Mouse (Mus musculus) embryo, embryonic 11.5 days (tissue): ENCODE data around the gene Tspan15.

Experiments used
- DNase-seq: peaks from one replicate; pipeline ENCODE4 v3.0.0-alpha.2; 2012; ENCODE audit warnings: low read depth, low spot score

The Tspan15 gene

DNA sequence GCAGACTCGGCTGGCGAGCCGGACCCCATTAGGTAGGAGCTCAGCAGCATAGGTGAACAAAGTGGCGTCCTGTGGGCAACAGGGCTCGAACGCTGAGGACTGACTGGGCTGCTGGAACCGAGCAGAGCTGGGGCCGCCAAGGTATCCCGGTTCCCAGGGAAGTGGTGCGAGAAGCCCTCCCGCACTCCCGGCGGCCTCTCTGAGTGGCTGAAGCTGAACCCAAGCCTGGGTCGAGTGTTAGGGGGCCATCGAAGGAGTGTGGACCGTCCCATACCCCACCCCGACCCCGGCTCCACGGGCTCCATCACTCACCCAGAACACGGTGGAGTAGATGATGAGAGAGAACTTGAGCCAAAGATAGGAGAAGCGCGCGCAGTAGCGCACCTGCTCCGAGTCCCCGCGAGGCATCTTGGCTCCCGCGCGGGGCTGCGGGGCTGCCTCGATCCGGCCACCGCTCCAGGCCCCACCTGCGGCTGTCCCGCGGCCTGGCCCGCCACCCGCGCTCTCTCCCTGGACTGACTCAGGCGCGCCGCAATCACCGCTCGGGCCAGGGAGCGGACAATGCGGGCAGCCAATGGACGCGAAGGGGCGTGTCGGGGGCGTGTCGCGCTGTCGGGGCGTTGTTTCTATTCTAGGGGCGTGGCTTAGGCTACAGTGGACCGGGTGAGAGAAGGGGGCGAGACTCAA is at the start of gene Tspan15:
Gene Tspan15, minus strand, starts transcription at position 544 of the 687 bp plus-strand sequence.
- peak; percentile 89 for DNase-seq

- no peak for DNase-seq
Observed at GRCm38 (mm10) chr10:62279671-62280070, 48.6 kb upstream of the Tspan15 start.

DNA sequence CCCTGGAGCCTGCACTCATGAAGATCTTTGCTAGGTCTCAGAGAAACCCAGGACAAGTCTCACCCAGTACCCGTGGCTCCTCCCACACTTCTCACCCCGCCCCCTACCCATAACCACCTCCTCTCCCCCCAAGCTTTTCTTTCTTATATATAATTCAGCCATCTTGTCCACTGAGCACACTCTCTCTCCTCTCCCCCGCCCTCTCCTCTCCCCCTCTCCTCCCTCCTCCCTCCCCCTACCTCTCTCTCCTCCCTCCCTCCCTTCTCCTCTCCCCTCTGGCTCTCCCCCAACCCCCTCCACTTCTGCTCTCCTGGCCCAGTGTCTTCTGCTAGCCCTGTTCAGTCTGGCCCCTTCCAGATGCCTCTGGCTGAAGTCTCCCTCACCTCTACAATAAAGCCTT is 48.0 kb upstream of the Tspan15 start:
- DNase-seq, result no peak

GRCm38 (mm10) chr10:62277499-62278293 is 46.6 kb upstream of the Tspan15 start:
- DNase-seq, result no peak

GRCm38 (mm10) chr10:62275235-62275634 is 44.2 kb upstream of the Tspan15 start:
- peak; percentile 60 for DNase-seq

GRCm38 (mm10) chr10:62269278-62269677 is 38.2 kb upstream of the Tspan15 start:
- no peak for DNase-seq

- no peak for DNase-seq
Observed at GRCm38 (mm10) chr10:62264299-62264698, 33.2 kb upstream of the Tspan15 start.

DNA sequence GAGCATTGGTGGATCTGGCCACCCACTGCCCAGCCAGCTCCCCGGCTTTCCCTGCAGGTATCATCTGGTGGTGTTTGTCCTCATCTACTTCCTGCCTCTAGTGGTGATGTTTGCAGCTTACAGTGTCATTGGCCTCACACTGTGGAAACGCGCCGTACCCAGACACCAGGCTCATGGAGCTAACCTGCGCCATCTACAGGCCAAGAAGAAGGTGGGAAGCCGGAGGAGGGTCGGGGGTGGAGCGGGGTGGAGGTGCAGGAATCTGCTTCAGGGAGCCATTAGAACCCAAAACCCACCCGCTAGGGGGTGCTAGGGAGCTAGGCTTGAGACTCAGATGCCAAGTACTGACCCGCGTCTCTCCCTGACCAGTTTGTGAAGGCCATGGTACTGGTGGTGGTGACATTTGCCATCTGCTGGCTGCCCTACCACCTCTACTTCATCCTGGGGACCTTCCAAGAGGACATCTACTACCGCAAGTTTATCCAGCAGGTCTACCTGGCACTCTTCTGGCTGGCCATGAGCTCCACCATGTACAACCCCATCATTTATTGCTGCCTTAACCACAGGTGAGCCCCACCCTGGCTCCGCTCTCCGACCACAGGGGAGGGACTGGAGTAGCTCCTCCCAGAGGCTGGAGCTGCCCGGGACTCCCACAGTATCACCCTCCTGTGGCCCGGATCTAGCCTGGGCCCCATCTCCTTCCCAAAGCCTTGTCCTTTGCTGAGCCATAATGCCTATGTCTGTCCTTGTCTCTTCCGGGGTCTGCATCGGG is 30.2 kb upstream of the Tspan15 start:
- DNase-seq, result peak; percentile 79

GRCm38 (mm10) chr10:62258298-62258697 is 27.2 kb upstream of the Tspan15 start:
- no peak for DNase-seq

GRCm38 (mm10) chr10:62252496-62253235 is 21.6 kb upstream of the Tspan15 start:
- no peak for DNase-seq

DNA sequence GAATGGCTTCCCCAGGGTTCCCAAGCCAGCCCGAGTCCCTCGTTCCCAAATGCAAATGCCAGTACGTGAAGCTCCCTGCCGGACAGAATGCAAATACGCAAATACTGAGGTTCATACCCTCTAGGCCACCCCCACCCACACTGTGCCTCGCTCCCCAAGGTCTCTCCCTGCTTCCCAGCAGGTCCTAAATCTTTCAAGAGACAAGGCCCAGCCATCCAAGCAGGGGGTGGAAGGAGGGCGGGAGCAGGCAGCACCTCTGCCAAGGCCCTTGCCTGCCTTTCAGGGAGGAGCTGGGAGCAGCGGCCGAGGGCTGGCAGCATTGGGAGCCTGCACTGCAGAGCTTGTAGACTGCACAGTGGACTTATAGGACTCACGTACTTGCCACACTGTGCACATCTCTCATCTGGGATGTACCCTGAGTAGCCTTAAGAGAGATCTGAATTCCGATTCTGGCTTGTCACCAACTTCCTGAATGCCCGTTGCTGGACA is 21.0 kb upstream of the Tspan15 start, which contains the start of gene Tacr2:
Gene Tacr2, plus strand, starts transcription at position 439 of the 489 bp plus-strand sequence.
- DNase-seq, result no peak

- no peak for DNase-seq
Observed at GRCm38 (mm10) chr10:62247815-62248214, 16.8 kb upstream of the Tspan15 start.

- no peak for DNase-seq
Observed at GRCm38 (mm10) chr10:62247156-62247555, 16.1 kb upstream of the Tspan15 start.

- DNase-seq, result no peak
Observed at GRCm38 (mm10) chr10:62244067-62244466, 13.0 kb upstream of the Tspan15 start.

- peak; percentile 49 for DNase-seq
Observed at GRCm38 (mm10) chr10:62242896-62243295, 11.8 kb upstream of the Tspan15 start.

GRCm38 (mm10) chr10:62242358-62242757 is 11.3 kb upstream of the Tspan15 start:
- no peak for DNase-seq

DNA sequence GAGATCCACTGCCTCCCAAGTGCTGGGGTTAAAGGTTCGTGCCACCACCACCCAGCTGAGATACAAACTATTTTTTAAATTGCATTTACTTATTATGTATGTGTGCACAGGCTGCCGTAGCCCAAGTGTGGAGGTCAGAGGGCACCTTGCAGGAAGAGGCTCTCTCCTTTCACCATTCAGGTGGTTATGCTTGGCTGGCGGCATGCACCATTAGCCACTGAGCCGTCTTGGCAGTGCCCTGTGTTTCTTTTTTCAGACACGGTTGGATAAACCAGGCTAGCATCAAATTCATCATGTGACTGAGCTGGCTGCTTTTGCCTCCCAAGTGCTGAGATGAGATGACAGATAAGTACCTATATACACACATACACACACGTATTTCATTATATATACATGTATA is 8.2 kb upstream of the Tspan15 start:
- DNase-seq, result no peak

GRCm38 (mm10) chr10:62238688-62239087 is 7.6 kb upstream of the Tspan15 start:
- DNase-seq, result no peak

GRCm38 (mm10) chr10:62237205-62237604 is 6.2 kb upstream of the Tspan15 start:
- DNase-seq, result no peak

- no peak for DNase-seq
Observed at GRCm38 (mm10) chr10:62236165-62236564, 5.1 kb upstream of the Tspan15 start.

DNA sequence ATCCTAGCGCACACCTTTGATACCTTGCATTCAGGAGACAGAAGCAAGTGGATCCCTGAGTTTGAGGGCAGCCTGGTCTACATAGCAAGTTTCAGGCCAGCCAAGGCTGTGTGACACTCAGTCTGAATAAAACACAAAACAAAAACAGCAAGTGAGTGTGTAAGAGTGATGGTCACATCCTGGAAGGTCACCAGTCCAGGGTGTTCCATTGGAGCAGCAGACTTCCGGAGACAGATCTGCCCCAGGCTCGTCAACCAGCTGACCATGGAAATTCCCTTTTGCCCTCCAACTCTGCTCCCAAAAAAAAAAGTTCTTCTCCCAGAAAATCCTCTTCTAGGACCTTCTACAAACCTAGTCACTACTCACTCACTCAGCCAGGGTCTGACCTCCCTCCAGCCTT is 760 bp upstream of the Tspan15 start:
- DNase-seq, result no peak
